Mouse (Mus musculus) megakaryocyte, embryonic 14.5 days (primary cell): ENCODE results near the gene Nmnat1.

Experiments
- FLI1 ChIP-seq: IDR thresholded peaks from 2 replicates; pipeline ENCODE4 v1.6.1; 2012; ENCODE audit warnings: low read length, inconsistent platforms, mixed read lengths
- GATA1 ChIP-seq: IDR thresholded peaks from 3 replicates; pipeline ENCODE4 v1.6.1; 2012; ENCODE audit warnings: mixed read lengths, low read length, inconsistent platforms, borderline replicate concordance

- TF ChIP-seq GATA1 (no peak), FLI1 (no peak)
Measured at GRCm38 (mm10) chr4:149512072-149512471, 27.1 kb upstream of the Nmnat1 start.
